ENCODE assay signal across 29 mouse cellular contexts in the genomic region with DNA sequence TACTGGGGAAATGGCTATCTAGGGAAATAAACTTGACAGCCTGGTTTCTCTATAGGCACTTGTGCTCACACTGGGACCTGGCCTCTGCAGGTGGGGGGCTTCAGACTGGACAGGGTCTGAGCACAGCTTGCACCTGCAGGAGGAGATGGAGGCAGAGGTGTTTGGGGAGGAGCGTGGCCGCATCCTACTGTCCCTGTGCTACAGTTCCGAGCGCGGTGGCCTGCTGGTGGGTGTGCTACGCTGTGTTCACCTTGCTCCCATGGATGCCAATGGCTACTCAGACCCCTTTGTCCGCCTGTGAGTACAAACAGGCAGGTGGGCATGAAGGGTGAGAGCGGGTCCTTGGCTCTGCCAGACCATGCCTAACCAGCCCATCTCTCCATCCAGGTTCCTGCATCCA. TPM values are rescaled to one million over a fixed set of nuclear protein-coding genes. Genes with fewer than 3 reads are reported as not detected.
A peak's percentile ranks its signal among the peaks of the same experiment; 100 is the strongest.
DNase-seq lines count a peak whose midpoint lies in the region; TF ChIP-seq lines count a peak whose summit lies in the region.
"Had no signal": no experiment of that assay in that cellular context is flagged by ENCODE, and none has a peak within 500 bp of the region (broad histone marks: within the 10 kb centered on the region; RNA-seq: fewer than 3 reads in every experiment).

No protein-coding gene starts in this region.

- H3K36me3 ChIP-seq in heart, adult 2 months (ENCODE audit: control insufficient read depth, insufficient read depth, low read length) = no peaks in the 10 kb centered on the region

- no peak overlapping the region for H3K9ac ChIP-seq in heart, adult 2 months (ENCODE audit: low read depth, low read length)
- H3K9ac ChIP-seq: embryonic facial prominence, embryonic 13.5 days; forebrain, embryonic 13.5 days; hindbrain, embryonic 14.5 days had no signal

- 0 out of 2 replicates have a peak, but pooled peaks have one; percentile 32 for TF ChIP-seq POLR2A in heart, adult 2 months (IDR thresholded peaks at IDR 0.05; ENCODE audit: insufficient read depth, low read depth, low read length)

- H3K4me1 ChIP-seq in heart, adult 2 months (ENCODE audit: control insufficient read depth, insufficient read depth, low read length) = peaks cover 4% of the 10 kb centered on the region; the same call in 1 of the 2 replicates

- DNase-seq in cerebellum, adult 9-11 months = peak; percentile 19
- DNase-seq in cerebellum, adult 11-12 months = no peak
- no peak for DNase-seq in heart, adult 2 months
- DNase-seq in heart, postnatal 4 days = no peak
- DNase-seq in testis, postnatal 10 days (ENCODE audit: low spot score) = peak; percentile 39
- no peak for DNase-seq in testis, postnatal 14 days (ENCODE audit: low spot score)
- DNase-seq: adrenal gland, adult 8-10 months; adrenal gland, postnatal 25 days; cerebellum, adult 18-20 months; cerebellum, adult 9-10 months; cerebellum, postnatal 25 days; gastrocnemius, adult 2 months; gastrocnemius, postnatal 14 days; heart, adult 18-20 months; kidney, adult 18-20 months had no signal

- WGBS in heart, adult 2 months = 93% methylated on average over 8 of the region's 8 CpGs

- TF ChIP-seq EP300 in heart, adult 2 months (IDR thresholded peaks at IDR 0.05; ENCODE audit: insufficient read depth, low read depth, low read length) = no peak

- no peaks in the 10 kb centered on the region for H3K79me2 ChIP-seq in heart, adult 2 months (replicated peaks; ENCODE audit: control insufficient read depth, insufficient read depth, low read length)

- no peaks in the 10 kb centered on the region for H3K27me3 ChIP-seq in heart, adult 2 months (ENCODE audit: control insufficient read depth, insufficient read depth, low read length)
- H3K27me3 ChIP-seq: embryonic facial prominence, embryonic 13.5 days; forebrain, embryonic 13.5 days; heart, embryonic 12.5 days had no signal

- H3K4me3 ChIP-seq in heart, adult 2 months = no peak overlapping the region
- H3K4me3 ChIP-seq: embryonic facial prominence, embryonic 13.5 days; forebrain, embryonic 10.5 days; forebrain, embryonic 13.5 days; gastrocnemius, adult 2 months; heart, embryonic 12.5 days had no signal

- intact Hi-C loops in heart, adult 2 months (cut with DNase I) = no loop called here

- no peak overlapping the region for H3K27ac ChIP-seq in heart, adult 2 months
- H3K27ac ChIP-seq: embryonic facial prominence, embryonic 13.5 days; forebrain, embryonic 10.5 days; forebrain, embryonic 13.5 days; gastrocnemius, adult 2 months; hindbrain, embryonic 14.5 days; hindbrain, postnatal 0 days had no signal

- no peak for TF ChIP-seq CTCF in heart, adult 2 months (IDR thresholded peaks at IDR 0.05)

RNA-seq across cellular contexts. Expression of a gene that starts 2.9 kb away (rescaled TPM):
- total RNA-seq in heart, adult 2 months (2021) = 100 to 1,000 TPM; 193 to 236 TPM
- 432 and 597 TPM in 2 replicates for polyA plus RNA-seq in heart, adult 2 months (2012; rRNA removed)
- 100 to 1,000 TPM; 106 to 120 TPM for total RNA-seq in heart, postnatal 4 days (2021)

RNA-seq across cellular contexts. Expression of a gene that starts 5.5 kb away (rescaled TPM):
- 1 to 10 TPM; 1.0 to 1.7 TPM for total RNA-seq in heart, adult 2 months (2021)
- 11.0 TPM in 2 replicates for polyA plus RNA-seq in heart, adult 2 months (2012; rRNA removed)
- 1 to 10 TPM; 1.4 to 2.4 TPM for total RNA-seq in heart, postnatal 4 days (2021)

RNA-seq across cellular contexts. Expression of a gene that starts 5.6 kb away (rescaled TPM):
- 100 to 1,000 TPM; 136 to 149 TPM for total RNA-seq in heart, adult 2 months (2021)
- 46.4 and 61.9 TPM in 2 replicates for polyA plus RNA-seq in heart, adult 2 months (2012; rRNA removed)
- 10 to 100 TPM; 56.6 to 63.2 TPM for total RNA-seq in heart, postnatal 4 days (2021)

RNA-seq across cellular contexts. Expression of a gene that starts 6.6 kb away (rescaled TPM):
- 1,000 to 10,000 TPM; 1,031 to 1,231 TPM for total RNA-seq in heart, adult 2 months (2021)
- 1,078 and 1,145 TPM in 2 replicates for polyA plus RNA-seq in heart, adult 2 months (2012; rRNA removed)
- total RNA-seq in heart, postnatal 4 days (2021) = 100 to 1,000 TPM; 774 to 835 TPM

RNA-seq across cellular contexts. Expression of a gene that starts 13.4 kb away (rescaled TPM):
- not detected for total RNA-seq in heart, adult 2 months (2021)
- 0.14 TPM in 1 of 2 replicates, not detected in the other for polyA plus RNA-seq in heart, adult 2 months (2012; rRNA removed)
- not detected for total RNA-seq in heart, postnatal 4 days (2021)
- total RNA-seq: adrenal gland, adult 8-10 months; adrenal gland, postnatal 25 days; common myeloid progenitor, adult 5-6 weeks; ES-E14; gastrocnemius, adult 2 months; gastrocnemius, postnatal 14 days; gastrocnemius, postnatal 4 days; heart, adult 18-20 months; heart, postnatal 25 days; hindbrain, postnatal 0 days had no signal
- polyA plus RNA-seq: activated CD4-positive, CD25-positive, alpha-beta regulatory T cell, adult 4 months; embryonic facial prominence, embryonic 13.5 days; forebrain, embryonic 10.5 days; forebrain, embryonic 13.5 days; forebrain, embryonic 16.5 days; heart, embryonic 12.5 days; heart, postnatal 0 days; inflammation-experienced regulatory T-cells, adult 6 months had no signal

Comparison
In these comparisons a context has a peak if more than half of its experiments do, and no peak if none do; other contexts are left out.
1. DNase-seq: peak in cerebellum, adult 9-11 months (single experiment) and testis, postnatal 10 days (single experiment); none in cerebellum, adult 11-12 months (single experiment), heart, adult 2 months (0 of 2), heart, postnatal 4 days (single experiment) and testis, postnatal 14 days (single experiment).